Mouse (Mus musculus) layer of hippocampus, postnatal 14 days (tissue): ENCODE measurements around the gene Habp4. TPM values are rescaled to one million over a fixed set of nuclear protein-coding genes. Genes with fewer than 3 reads are reported as not detected.

ENCODE experiments used
- DNase-seq, 2 experiments: peaks; one replicate each; pipeline ENCODE4 v3.0.0; 2021 to 2022; ENCODE audit warnings: low spot score in 2 of 2, mixed read lengths in 1 of 2
- long read RNA-seq, 2 experiments: library from polyadenylated mRNA; stranded (forward); transcript quantifications; one replicate each; pipeline ENCODE4 v2.0.0; 2021
- total RNA-seq, 2 experiments: library from RNA; stranded (reverse); gene quantifications; 2 replicates each; pipeline ENCODE4 v1.2.3; 2021

Habp4 gene
- 100 to 1,000 TPM; 141 to 146 TPM for total RNA-seq
- long read RNA-seq, experiment 1, full-length matches to known transcripts: 358 of 374 reads
- long read RNA-seq, experiment 1, partial matches to known transcripts: 8 of 374 reads
- long read RNA-seq, experiment 1, other reads (novel, unspliced or antisense): 8 of 374 reads
- long read RNA-seq, experiment 2, full-length matches to known transcripts: 438 of 461 reads
- long read RNA-seq, experiment 2, partial matches to known transcripts: 14 of 461 reads
- long read RNA-seq, experiment 2, other reads (novel, unspliced or antisense): 9 of 461 reads

GRCm38 (mm10) chr13:64161548-64161915, at the start of gene Habp4:
Habp4 (plus strand) TSS chr13:64161824.
- peak; percentile 96 to 98 for DNase-seq

- no peak for DNase-seq
These were observed 44.2 kb upstream of the Habp4 start for GRCm38 (mm10) chr13:64117442-64117841.

DNA sequence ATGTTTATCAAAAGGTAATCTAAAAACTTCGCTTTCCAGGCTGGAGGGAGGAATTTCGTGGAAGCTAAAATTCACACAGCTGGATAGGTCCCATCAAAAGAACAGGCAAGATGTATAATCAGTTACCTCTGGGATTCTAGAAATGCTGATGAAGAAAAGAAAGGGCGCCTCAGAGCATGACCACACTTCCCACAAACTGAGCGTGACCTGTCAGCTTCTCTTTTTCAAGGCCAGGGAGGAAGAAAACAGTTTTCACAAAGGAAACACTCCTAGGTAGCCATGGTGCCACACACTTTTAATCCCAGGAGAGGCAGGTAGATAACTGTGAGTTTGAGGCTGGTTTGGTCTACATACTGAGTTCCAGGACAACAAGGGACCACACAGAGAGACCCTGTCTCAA, 40.9 kb upstream of the Habp4 start:
- no peak for DNase-seq

DNA sequence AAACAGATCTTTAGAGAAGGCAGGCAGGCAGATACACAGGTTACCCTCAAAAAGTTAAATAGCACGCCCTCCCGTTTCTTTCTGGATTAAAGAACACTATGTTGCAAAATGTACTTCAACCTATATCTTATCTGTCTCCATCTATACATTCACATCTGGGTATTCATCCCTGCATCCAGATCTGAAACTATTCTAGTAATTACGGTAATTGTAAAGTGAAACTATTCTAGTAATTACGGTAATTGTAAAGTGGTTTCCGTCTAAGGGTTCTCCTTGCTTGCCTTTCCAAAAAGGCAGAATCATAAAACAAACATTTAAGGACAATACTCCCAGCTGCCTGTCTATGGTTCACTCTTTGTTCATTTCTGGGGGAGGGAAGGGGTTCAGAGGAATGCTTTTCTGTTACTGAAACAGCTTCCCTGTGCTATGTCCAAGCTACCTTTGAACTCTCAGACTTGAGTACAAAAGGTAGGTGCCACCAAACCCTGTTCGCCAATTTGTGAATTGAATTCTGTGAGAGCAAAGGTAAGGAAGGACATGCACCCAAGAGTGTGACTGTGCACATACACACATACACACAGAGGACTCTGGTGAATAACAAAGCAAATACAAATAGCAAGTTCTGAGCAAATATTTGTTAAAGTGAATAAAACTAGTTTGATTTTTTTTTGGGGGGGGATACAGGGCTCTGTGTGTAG, 38.0 kb upstream of the Habp4 start:
- no peak for DNase-seq

GRCm38 (mm10) chr13:64124886-64125285, 36.7 kb upstream of the Habp4 start:
- no peak for DNase-seq

DNA sequence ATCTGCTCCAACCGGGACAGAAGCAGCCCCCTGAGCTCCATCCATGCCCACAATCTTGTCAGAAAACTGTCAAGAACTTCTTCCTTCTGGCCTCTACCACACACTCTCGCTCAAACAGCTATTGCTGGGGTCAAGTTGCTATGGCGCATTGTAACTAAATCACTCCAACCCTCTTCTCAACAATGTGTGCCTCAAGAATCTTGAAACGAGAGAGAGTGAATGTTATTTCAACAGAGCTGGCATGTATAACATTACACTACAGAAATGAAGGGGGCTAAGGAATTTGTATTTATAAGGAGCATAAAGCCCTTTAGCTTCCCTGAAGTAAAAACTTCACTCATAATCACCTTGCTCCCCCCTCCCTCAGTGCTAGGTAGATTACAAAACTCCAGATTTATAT, 35.3 kb upstream of the Habp4 start:
- no peak for DNase-seq

DNA sequence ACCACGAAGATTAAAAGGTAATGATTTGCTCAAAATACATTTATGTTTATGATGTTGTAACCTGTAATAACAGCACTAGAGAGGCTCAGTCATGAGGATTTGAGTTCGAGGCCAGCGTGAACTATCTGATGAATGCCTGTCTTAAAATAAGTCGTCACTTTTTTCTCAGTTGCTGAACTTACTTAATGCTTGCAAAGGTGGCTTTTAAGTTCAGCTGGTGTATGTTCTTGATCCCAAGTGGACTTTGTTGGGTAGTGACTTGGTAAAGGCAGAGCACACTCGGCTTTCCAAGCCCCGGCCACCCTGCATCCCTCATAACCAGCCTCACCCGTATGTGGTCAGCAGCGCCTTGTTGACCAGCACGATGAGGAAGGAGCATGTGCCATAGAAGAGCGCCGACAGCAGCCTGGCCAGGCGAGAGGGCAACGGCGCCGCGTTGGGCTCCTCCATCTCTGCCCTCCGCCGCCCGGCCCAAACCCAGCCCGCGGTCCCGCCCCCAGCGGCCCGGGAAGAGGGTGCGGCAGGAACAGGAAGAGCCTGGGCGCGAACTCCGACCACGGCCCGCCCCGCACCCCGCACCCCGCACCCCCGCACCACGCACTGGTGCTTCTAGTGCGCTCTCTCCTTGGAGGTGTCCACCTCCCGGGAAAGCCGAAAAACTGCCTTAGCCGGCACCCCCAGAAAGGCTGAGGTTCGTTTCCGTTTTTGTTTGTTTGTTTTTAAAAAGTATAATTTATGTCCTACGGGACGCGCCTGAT, 32.6 kb upstream of the Habp4 start, which contains the start of gene Slc35d2:
Gene Slc35d2 (minus strand): TSS at position 511 of the 758 bp plus-strand sequence.
- no peak for DNase-seq

DNA sequence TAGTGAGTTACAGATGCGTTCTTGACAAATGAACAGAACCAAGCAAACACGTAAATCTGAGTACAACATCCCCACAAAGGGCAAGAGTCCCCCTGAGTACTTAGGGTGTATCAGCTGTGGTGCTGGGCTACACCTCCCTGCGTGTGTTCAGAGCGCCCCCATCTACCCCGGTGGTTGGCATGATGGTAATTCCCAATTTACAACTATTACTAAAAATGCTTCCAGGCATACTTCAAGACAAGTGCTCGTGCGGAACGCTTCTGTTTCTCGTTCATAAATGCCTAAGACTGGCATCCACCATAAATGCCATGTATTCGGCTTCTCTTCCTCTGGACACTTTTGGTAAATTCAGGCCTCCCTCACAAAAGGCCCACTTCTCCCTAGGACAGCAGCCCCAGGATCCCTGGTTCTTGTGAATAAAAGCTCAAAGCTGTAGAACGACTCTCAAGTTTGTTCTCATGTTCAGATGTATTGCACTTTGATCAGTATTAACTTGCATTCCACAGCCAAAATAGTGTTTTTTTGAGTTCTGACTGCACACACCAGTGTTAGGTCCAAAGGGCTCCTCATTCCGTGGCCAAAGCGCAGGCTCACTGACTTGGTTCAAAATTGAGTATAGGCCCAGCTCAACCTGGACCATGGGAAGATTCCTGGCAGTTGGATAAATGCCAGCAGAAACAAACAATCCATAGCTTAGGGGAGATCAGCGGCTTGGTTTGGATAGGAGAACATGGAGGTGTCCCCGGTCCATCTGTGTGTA, 31.8 kb upstream of the Habp4 start:
- peak; percentile 9 to 16 for DNase-seq

GRCm38 (mm10) chr13:64150121-64150520, 11.5 kb upstream of the Habp4 start:
- no peak for DNase-seq

GRCm38 (mm10) chr13:64152241-64152669, 9.4 kb upstream of the Habp4 start:
- DNase-seq: peak; percentile 70 to 75

DNA sequence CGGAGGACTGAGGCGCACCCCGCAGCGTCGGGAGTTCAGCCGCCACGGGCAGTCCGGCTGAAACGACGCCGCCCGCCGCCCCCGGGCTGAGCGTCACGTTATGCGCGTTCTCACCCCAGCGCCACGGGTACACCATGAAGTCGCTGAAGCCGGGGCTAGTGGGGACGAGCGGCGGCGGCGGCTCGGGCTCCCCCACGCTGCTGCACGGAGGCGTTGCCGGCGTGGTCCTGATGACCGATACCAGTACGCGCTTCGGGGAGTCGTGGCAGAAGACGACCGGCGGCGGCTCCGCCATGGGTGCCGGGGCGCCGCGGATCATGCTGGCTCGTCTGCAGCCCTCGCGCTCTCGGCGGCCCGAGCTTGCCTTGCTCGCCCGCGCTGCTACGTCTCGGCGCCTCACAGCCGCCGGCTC, 8.9 kb upstream of the Habp4 start:
- DNase-seq: no peak

DNA sequence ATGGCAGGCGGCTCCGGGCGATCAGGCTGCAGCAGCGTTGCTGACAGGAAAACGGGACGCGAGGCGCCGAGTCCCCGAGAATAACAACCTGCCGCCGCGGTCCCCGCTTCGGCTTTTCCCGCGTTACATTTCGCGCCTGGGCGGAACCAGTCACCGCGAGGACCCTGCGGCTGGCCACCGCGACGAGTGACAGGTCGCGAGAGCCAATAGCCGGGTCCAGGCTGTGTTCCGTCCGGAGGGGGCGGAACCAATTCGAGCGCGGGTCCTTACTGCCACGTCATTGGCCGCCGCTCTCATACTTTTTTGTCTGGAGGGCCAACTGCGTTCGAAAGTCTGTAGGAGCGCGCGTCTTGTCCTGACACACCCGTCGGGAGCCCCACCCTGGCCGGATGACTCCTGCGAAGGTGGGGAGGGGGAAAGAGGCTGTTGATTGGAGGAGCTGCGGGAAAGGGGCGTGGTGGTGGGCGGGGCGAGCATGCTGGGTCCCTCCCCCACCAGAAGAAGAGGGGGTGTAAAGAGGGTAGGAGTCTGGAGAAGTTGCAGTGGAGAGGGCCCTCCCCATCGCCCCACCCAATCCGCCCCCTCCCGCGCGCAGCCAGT, 8.4 kb upstream of the Habp4 start, which contains the start of gene Zfp367:
Gene Zfp367 (minus strand): TSS at position 120 of the 600 bp plus-strand sequence.
- DNase-seq: peak; percentile 96

GRCm38 (mm10) chr13:64153751-64154267, 7.8 kb upstream of the Habp4 start:
- DNase-seq: peak in 1 of 2 experiments; percentile 22

GRCm38 (mm10) chr13:64154651-64155050, 7.0 kb upstream of the Habp4 start:
- DNase-seq: no peak

GRCm38 (mm10) chr13:64155171-64155571, 6.5 kb upstream of the Habp4 start:
- no peak for DNase-seq

GRCm38 (mm10) chr13:64156966-64157365, 4.7 kb upstream of the Habp4 start:
- no peak for DNase-seq

GRCm38 (mm10) chr13:64161916-64162611, 440 bp downstream of the Habp4 start:
- peak in 1 of 2 experiments; percentile 28 for DNase-seq

DNA sequence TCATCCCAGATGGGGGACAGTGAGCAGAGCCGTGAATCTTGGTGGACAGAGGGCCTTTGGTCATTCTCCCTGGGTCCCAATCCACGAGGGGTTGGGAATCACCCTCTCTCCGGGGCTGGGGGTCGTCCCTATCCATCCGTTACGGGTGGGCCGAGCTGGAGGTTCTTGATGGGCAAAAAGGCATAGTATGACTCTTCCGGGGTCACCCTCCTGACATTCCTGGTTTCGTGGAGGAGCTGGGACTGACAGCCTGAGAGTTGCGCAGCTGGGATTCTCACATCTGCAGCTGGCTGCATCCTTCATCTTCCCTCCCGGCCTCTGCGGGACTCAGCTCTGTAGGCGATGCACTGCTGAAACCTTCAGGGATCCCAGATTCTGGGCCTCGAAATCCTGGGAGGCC, 1.0 kb downstream of the Habp4 start:
- DNase-seq: no peak

DNA sequence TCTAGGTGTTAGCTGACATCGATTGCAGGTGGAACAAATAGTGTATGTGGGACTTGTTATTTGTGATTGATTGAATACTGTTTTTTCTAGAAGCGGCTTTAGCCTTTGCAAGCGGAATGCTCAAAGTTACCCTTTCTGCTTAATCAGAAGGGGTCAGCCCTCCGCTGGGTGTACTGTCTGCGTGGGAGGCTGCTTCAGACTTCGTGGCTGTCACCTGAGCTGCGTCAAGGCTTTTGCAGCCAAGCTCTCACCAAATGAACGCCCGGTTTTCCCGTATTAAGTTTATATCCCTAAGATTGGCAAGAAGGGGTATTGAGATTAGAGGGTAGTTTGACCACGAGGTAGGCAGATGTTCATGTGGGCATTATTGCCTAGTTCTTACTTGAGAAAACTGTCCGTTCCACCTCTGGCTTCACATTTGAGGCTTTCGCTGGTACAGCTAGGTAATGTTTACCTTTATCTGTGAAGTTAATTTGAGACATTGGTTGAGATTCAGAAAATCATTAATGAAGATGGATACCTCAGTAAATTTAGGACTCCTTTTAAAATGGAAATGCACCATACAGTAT, 1.6 kb downstream of the Habp4 start:
- no peak for DNase-seq
